Mouse (Mus musculus): ENCODE results near the gene Rpl35. TPM values are rescaled to one million over a fixed set of nuclear protein-coding genes. Genes with fewer than 3 reads are reported as not detected.
A peak's percentile ranks its signal among the peaks of the same experiment; 100 is the strongest.

Gene Rpl35
- total and polyA plus RNA-seq, 3 experiments = 108 to 341 (median 307) TPM

DNA sequence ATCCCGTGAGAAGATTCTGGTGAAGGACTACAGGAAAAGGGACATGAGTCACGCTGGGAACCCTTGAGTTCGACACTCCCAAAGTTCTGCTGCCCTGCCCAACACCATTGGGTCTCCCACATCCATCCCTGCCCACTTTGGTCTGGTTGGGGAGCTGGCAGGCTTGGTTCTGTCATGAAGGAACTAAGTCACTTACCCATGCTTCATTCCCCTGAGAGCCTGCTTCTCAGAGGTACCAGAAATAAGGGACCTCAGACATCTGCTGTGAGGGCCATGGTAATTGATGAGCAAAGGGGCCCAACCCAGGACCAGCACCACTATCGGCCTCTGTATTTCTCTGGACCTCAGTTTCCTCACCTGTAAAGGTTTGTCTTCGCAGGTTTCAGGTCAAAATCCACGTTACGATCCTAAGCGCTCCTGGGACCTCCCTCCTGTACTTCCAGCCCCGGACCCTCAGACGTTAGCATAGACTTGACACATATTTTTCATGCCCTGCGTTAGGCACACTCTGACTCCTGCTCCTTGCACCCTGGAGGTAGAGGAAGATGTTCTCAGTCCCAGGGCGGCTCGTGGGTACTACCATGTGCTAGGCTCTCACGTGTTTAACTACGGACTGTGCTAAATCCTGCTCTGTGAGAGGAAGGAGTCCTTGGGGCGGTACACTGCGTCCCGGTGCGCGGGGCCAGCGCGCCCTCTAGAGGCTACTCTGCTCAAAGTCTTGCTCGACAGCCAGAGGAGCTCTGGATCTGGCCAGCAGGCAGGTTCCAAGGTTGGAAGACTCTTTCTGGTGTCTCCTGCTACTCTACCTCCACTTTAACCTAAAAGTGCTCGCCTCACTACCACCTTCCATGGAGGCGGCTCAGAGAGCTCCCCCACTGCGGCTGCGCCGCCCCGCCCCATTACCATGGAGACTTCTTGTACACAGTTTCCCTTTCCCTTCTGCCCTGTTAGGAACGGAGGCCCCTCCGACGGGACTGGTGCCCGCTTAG, 7.7 kb downstream of the Rpl35 start, which contains the start of gene Wdr38:
Gene Wdr38 (plus strand): TSS at position 91 of the 989 bp plus-strand sequence.
- intact Hi-C loops (cut with DNase I) = loop anchor here (1.0 to 5.0 kb wide), 2 partner anchors 70 to 200 kb away; partner anchors contain the start of gene Nr6a1
- peak; percentile 91 for DNase-seq
- Histone ChIP-seq H3K27ac (peak within 1 kb of the TSS; percentile 71), H3K79me2 (replicated peaks; ENCODE audit: control insufficient read depth, insufficient read depth, low read length) (no peaks in the 10 kb centered on the region), H3K4me3 (peak within 1 kb of the TSS; percentile 57), H3K4me1 (ENCODE audit: control insufficient read depth, insufficient read depth, low read length) (peaks cover 2% of the 10 kb centered on the region; the same call in 1 of the 2 replicates), H3K27me3 (ENCODE audit: control insufficient read depth, insufficient read depth, low read length) (no peaks in the 10 kb centered on the region), H3K9ac (ENCODE audit: low read depth, low read length) (peak within 1 kb of the TSS; percentile 58), H3K36me3 (ENCODE audit: control insufficient read depth, insufficient read depth, low read length) (no peaks in the 10 kb centered on the region)
- TF ChIP-seq CTCF (IDR thresholded peaks at IDR 0.05) = peak; percentile 99
- no peak for TF ChIP-seq POLR2A (IDR thresholded peaks at IDR 0.05; ENCODE audit: insufficient read depth, low read depth, low read length)
- peak; percentile 75; the same call in 1 of the 2 replicates for TF ChIP-seq EP300 (IDR thresholded peaks at IDR 0.05; ENCODE audit: insufficient read depth, low read depth, low read length)
- 9% methylated on average over 33 of the region's 33 CpGs for WGBS

DNA sequence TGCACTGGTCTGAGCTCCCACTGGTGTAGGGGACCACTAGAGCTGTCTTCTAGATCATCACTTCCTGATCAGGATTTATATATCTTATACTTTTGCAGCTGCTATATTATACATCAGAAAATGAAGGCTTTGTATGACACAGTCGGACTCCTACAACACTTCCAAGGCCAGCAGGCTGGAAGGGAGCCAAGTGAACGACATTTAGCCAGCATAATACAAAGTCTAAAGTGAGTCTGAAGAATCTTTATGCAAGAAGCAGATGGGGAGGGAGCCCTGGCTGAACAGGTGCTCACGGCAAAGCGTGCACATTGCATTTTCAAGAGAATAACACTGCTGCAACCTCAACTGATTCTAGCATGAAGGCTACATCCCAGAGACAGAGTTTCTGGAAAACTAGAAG, 13.0 kb downstream of the Rpl35 start:
- Histone ChIP-seq H3K27me3 (ENCODE audit: control insufficient read depth, insufficient read depth, low read length) (no peaks in the 10 kb centered on the region), H3K4me1 (ENCODE audit: control insufficient read depth, insufficient read depth, low read length) (no peaks in the 10 kb centered on the region), H3K27ac (no peak overlapping the region), H3K4me3 (no peak overlapping the region), H3K9ac (ENCODE audit: low read depth, low read length) (no peak overlapping the region), H3K36me3 (ENCODE audit: control insufficient read depth, insufficient read depth, low read length) (no peaks in the 10 kb centered on the region), H3K79me2 (replicated peaks; ENCODE audit: control insufficient read depth, insufficient read depth, low read length) (no peaks in the 10 kb centered on the region)
- WGBS = 34% methylated on average over 4 of the region's 4 CpGs
- TF ChIP-seq POLR2A (IDR thresholded peaks at IDR 0.05; ENCODE audit: insufficient read depth, low read depth, low read length) (no peak), EP300 (IDR thresholded peaks at IDR 0.05; ENCODE audit: insufficient read depth, low read depth, low read length) (no peak), CTCF (IDR thresholded peaks at IDR 0.05) (no peak)
- intact Hi-C loops (cut with DNase I) = no loop called here
- no peak for DNase-seq

DNA sequence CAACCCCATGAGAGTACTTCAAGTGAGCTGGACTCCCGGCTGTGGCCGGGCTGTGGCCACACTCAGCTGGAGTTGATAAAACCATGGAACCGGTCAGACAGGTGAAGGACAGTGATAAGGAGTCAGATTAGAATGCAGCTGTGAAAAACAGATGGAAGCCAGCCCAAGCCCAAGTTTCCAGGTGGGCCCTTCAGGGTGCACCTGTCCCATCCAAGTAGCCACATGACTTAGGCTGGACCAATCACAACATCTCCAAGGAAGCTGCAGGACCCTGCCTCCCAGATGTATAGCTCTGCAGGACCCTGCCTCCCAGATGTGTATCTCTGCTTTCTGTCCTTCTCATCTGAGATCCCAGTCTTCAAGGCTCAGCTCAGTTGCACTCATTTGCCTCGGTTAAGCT, 13.4 kb downstream of the Rpl35 start:
- H3K27ac ChIP-seq = no peak overlapping the region
- H3K4me3 ChIP-seq = no peak overlapping the region
- no peaks in the 10 kb centered on the region for H3K36me3 ChIP-seq (ENCODE audit: control insufficient read depth, insufficient read depth, low read length)
- TF ChIP-seq EP300 (IDR thresholded peaks at IDR 0.05; ENCODE audit: insufficient read depth, low read depth, low read length) = no peak
- no peak for TF ChIP-seq CTCF (IDR thresholded peaks at IDR 0.05)
- no peak for TF ChIP-seq POLR2A (IDR thresholded peaks at IDR 0.05; ENCODE audit: insufficient read depth, low read depth, low read length)
- no peaks in the 10 kb centered on the region for H3K27me3 ChIP-seq (ENCODE audit: control insufficient read depth, insufficient read depth, low read length)
- 65% methylated on average over 4 of the region's 4 CpGs for whole genome bisulfite sequencing
- no peaks in the 10 kb centered on the region for H3K4me1 ChIP-seq (ENCODE audit: control insufficient read depth, insufficient read depth, low read length)
- intact Hi-C loops (cut with DNase I) = no loop called here
- no peak for DNase-seq
- no peaks in the 10 kb centered on the region for H3K79me2 ChIP-seq (replicated peaks; ENCODE audit: control insufficient read depth, insufficient read depth, low read length)
- no peak overlapping the region for H3K9ac ChIP-seq (ENCODE audit: low read depth, low read length)

DNA sequence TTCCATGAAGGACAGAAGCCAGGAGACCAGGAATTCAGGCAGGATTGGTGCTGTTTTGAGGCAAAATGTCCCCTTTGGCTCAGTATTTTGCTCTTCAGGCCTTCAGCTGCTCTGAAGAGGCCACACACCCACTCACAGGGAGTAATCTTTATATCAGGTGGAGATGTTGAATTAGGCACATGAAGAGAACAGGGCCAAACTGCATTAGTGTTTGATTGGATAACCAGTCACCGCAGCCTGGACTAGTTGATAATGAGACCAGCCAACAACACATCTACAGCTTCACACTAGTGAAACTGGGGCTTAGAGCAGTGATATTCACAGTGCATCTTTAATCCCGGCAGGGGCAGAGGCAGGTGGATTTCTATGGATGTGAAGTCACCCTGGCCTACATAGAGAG, 16.5 kb downstream of the Rpl35 start:
- intact Hi-C loops (cut with DNase I) = no loop called here
- 87% methylated on average over 2 of the region's 2 CpGs for WGBS
- TF ChIP-seq CTCF (IDR thresholded peaks at IDR 0.05) (no peak), EP300 (IDR thresholded peaks at IDR 0.05; ENCODE audit: insufficient read depth, low read depth, low read length) (no peak), POLR2A (IDR thresholded peaks at IDR 0.05; ENCODE audit: insufficient read depth, low read depth, low read length) (no peak)

DNA sequence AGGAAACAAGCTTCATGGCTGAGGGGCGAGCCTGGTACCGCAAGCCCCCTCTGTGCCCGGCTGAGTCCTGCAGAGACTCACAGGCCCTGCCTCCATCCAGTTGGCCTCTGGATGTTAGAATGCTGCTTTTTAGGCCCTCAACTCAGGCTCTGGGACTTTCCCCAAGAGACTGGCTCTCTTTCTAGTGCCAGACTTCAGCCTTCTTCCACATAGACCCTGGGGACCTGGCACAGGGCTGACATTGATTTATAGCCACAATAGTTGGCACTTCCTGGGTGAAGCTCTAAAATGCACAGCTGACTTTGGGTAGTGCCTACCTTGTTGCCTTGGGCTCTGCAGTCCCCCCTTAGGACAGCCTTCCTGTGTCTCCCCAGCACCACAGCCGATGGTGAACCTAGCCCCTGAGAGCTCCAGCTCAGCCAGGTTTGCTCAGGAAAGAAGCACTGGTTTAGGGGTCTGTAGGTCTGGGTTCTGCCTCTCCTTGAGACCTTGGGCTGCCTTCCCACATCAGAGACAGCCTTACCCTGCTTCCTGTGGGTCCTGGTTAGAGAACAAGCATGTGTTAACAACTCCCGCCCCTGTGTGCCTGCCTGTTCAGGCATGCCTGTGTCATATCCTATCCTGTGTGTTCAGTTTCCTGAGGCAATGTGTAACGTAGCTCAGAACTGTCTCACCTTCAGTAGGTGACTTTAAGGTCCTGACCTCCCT, 17.5 kb downstream of the Rpl35 start:
- intact Hi-C loops (cut with DNase I) = no loop called here
- H3K4me3 ChIP-seq = no peak overlapping the region
- no peak for DNase-seq
- no peak overlapping the region for H3K9ac ChIP-seq (ENCODE audit: low read depth, low read length)
- H3K79me2 ChIP-seq (replicated peaks; ENCODE audit: control insufficient read depth, insufficient read depth, low read length) = no peaks in the 10 kb centered on the region
- H3K36me3 ChIP-seq (ENCODE audit: control insufficient read depth, insufficient read depth, low read length) = no peaks in the 10 kb centered on the region
- H3K4me1 ChIP-seq (ENCODE audit: control insufficient read depth, insufficient read depth, low read length) = peaks cover 2% of the 10 kb centered on the region; the same call in 1 of the 2 replicates
- 84% methylated on average over 6 of the region's 6 CpGs for WGBS
- TF ChIP-seq EP300 (IDR thresholded peaks at IDR 0.05; ENCODE audit: insufficient read depth, low read depth, low read length) (no peak), POLR2A (IDR thresholded peaks at IDR 0.05; ENCODE audit: insufficient read depth, low read depth, low read length) (no peak), CTCF (IDR thresholded peaks at IDR 0.05) (no peak)
- no peaks in the 10 kb centered on the region for H3K27me3 ChIP-seq (ENCODE audit: control insufficient read depth, insufficient read depth, low read length)
- H3K27ac ChIP-seq = no peak overlapping the region

More for the DNA sequence above, 16.5 kb downstream of the Rpl35 start:
- no peak overlapping the region for H3K27ac ChIP-seq
- DNase-seq = no peak
- H3K4me3 ChIP-seq = no peak overlapping the region
- no peaks in the 10 kb centered on the region for H3K36me3 ChIP-seq (ENCODE audit: control insufficient read depth, insufficient read depth, low read length)
- H3K9ac ChIP-seq (ENCODE audit: low read depth, low read length) = no peak overlapping the region
- H3K79me2 ChIP-seq (replicated peaks; ENCODE audit: control insufficient read depth, insufficient read depth, low read length) = no peaks in the 10 kb centered on the region
- H3K4me1 ChIP-seq (ENCODE audit: control insufficient read depth, insufficient read depth, low read length) = peaks cover 2% of the 10 kb centered on the region; the same call in 1 of the 2 replicates
- no peaks in the 10 kb centered on the region for H3K27me3 ChIP-seq (ENCODE audit: control insufficient read depth, insufficient read depth, low read length)
